Mouse (Mus musculus) liver, embryonic 12.5 days (tissue): ENCODE measurements at regions not wholly inside any gene's neighbourhood (a gene's known extent, or its start where the extent isn't known, plus 50 kb on each side); places are given as distances from the start of the nearest gene placed in this dataset.

Experiments used
- ATAC-seq: fragments of 200-750 bp; cut with Nextera tagmentation; 2 replicates; pipeline ENCODE4 v1.8.0; 2017; ENCODE audit warnings: moderate number of reproducible peaks, mild to moderate bottlenecking, moderate library complexity
- H3K27ac ChIP-seq: fragments of 300-500 bp; sonication (generic); 2 replicates; pipeline ENCODE4 v1.5.1; 2016; ENCODE audit warnings: mild to moderate bottlenecking
- H3K27me3 ChIP-seq: fragments of 300-500 bp; sonication (generic); replicated peaks from 2 replicates; pipeline ENCODE4 v1.6.1; 2016; ENCODE audit warnings: mild to moderate bottlenecking, moderate library complexity
- H3K36me3 ChIP-seq: fragments of 300-500 bp; sonication (generic); 2 replicates; pipeline ENCODE4 v1.6.1; 2016; ENCODE audit warnings: mild to moderate bottlenecking, moderate library complexity
- H3K4me1 ChIP-seq: fragments of 300-500 bp; sonication (generic); 2 replicates; pipeline ENCODE4 v1.6.1; 2016
- H3K4me2 ChIP-seq: fragments of 300-500 bp; sonication (generic); 2 replicates; pipeline ENCODE4 v1.6.1; 2016; ENCODE audit warnings: mild to moderate bottlenecking, moderate library complexity
- H3K4me3 ChIP-seq: fragments of 300-500 bp; sonication (generic); 2 replicates; pipeline ENCODE4 v1.5.1; 2016; ENCODE audit warnings: mild to moderate bottlenecking, moderate library complexity
- H3K9ac ChIP-seq: fragments of 300-500 bp; sonication (generic); 2 replicates; pipeline ENCODE4 v1.6.1; 2016; ENCODE audit warnings: mild to moderate bottlenecking, moderate library complexity
- H3K9me3 ChIP-seq: fragments of 300-500 bp; sonication (generic); replicated peaks from 2 replicates; pipeline ENCODE4 v1.6.1; 2016; ENCODE audit warnings: mild to moderate bottlenecking, moderate library complexity
- WGBS: fragments of 180-500 bp; shearing (Covaris S2); methylation state at CpG from one replicate; pipeline ENCODE4 v1.1.7; 2016; ENCODE audit not compliant: insufficient replicate concordance; 5-methylcytosine and 5-hydroxymethylcytosine counted together

GRCm38 (mm10) chr2:133614672-133615071 lies 62.7 kb downstream of the Bmp2 start:
- no peak for ATAC-seq
- Histone ChIP-seq H3K9me3 (no peaks in the 10 kb centered on the region), H3K27me3 (peaks cover 10% of the 10 kb centered on the region; the same call in 1 of the 2 replicates), H3K9ac (no peak overlapping the region), H3K27ac (no peak overlapping the region), H3K4me2 (no peak overlapping the region), H3K36me3 (no peaks in the 10 kb centered on the region), H3K4me3 (no peak overlapping the region), H3K4me1 (no peaks in the 10 kb centered on the region)
- 24% methylated on average over 4 of the region's 4 CpGs for WGBS

GRCm38 (mm10) chr2:133615299-133615698 lies 63.3 kb downstream of the Bmp2 start:
- Histone ChIP-seq H3K27me3 (peaks cover 10% of the 10 kb centered on the region; the same call in 1 of the 2 replicates), H3K36me3 (no peaks in the 10 kb centered on the region), H3K9ac (no peak overlapping the region), H3K4me3 (no peak overlapping the region), H3K9me3 (no peaks in the 10 kb centered on the region), H3K4me1 (no peaks in the 10 kb centered on the region), H3K27ac (no peak overlapping the region), H3K4me2 (no peak overlapping the region)
- 57% methylated on average over 3 of the region's 3 CpGs for WGBS
- ATAC-seq: no peak

- H3K9me3 ChIP-seq: no peaks in the 10 kb centered on the region
- H3K4me1 ChIP-seq: no peaks in the 10 kb centered on the region
- H3K4me2 ChIP-seq: no peak overlapping the region
- H3K9ac ChIP-seq: no peak overlapping the region
- H3K27ac ChIP-seq: no peak overlapping the region
- peaks cover 24% of the 10 kb centered on the region; the same call in 1 of the 2 replicates for H3K27me3 ChIP-seq
- no peaks in the 10 kb centered on the region for H3K36me3 ChIP-seq
- 57% methylated on average over 3 of the region's 3 CpGs for WGBS
- no peak overlapping the region for H3K4me3 ChIP-seq
- no peak for ATAC-seq
Measured at GRCm38 (mm10) chr2:133617317-133617835, 65.4 kb downstream of the Bmp2 start.

- H3K4me1 ChIP-seq: no peaks in the 10 kb centered on the region
- H3K4me2 ChIP-seq: no peak overlapping the region
- no peaks in the 10 kb centered on the region for H3K9me3 ChIP-seq
- peaks cover 21% of the 10 kb centered on the region; the same call in 1 of the 2 replicates for H3K27me3 ChIP-seq
- no peak overlapping the region for H3K4me3 ChIP-seq
- no peak overlapping the region for H3K27ac ChIP-seq
- ATAC-seq: no peak
- 27% methylated on average over 2 of the region's 2 CpGs for WGBS
- H3K36me3 ChIP-seq: no peaks in the 10 kb centered on the region
- H3K9ac ChIP-seq: no peak overlapping the region
Measured at GRCm38 (mm10) chr2:133622523-133622922, 70.6 kb downstream of the Bmp2 start.

GRCm38 (mm10) chr2:133625542-133625941 lies 73.6 kb downstream of the Bmp2 start:
- H3K4me3 ChIP-seq: no peak overlapping the region
- no peak for ATAC-seq
- 61% methylated on average over 2 of the region's 2 CpGs for WGBS
- no peaks in the 10 kb centered on the region for H3K36me3 ChIP-seq
- H3K9ac ChIP-seq: no peak overlapping the region
- no peak overlapping the region for H3K4me2 ChIP-seq
- no peak overlapping the region for H3K27ac ChIP-seq
- H3K27me3 ChIP-seq: peaks cover 21% of the 10 kb centered on the region; the same call in 1 of the 2 replicates
- no peaks in the 10 kb centered on the region for H3K4me1 ChIP-seq
- H3K9me3 ChIP-seq: no peaks in the 10 kb centered on the region

- ATAC-seq: no peak
Measured at GRCm38 (mm10) chr2:133628874-133629273, 76.9 kb downstream of the Bmp2 start.

GRCm38 (mm10) chr2:133635434-133635833 lies 83.5 kb downstream of the Bmp2 start:
- H3K4me1 ChIP-seq: no peaks in the 10 kb centered on the region
- WGBS: 25% methylated on average over 1 of the region's 1 CpGs
- H3K9ac ChIP-seq: no peak overlapping the region
- no peak overlapping the region for H3K4me3 ChIP-seq
- ATAC-seq: no peak
- peaks cover 4% of the 10 kb centered on the region; the same call in 1 of the 2 replicates for H3K27me3 ChIP-seq
- H3K27ac ChIP-seq: no peak overlapping the region
- H3K36me3 ChIP-seq: no peaks in the 10 kb centered on the region
- no peaks in the 10 kb centered on the region for H3K9me3 ChIP-seq
- no peak overlapping the region for H3K4me2 ChIP-seq

More at GRCm38 (mm10) chr2:133628874-133629273, 76.9 kb downstream of the Bmp2 start:
- Histone ChIP-seq H3K27ac (no peak overlapping the region), H3K36me3 (no peaks in the 10 kb centered on the region), H3K9me3 (no peaks in the 10 kb centered on the region), H3K4me3 (no peak overlapping the region), H3K4me1 (no peaks in the 10 kb centered on the region), H3K27me3 (peaks cover 4% of the 10 kb centered on the region; the same call in 1 of the 2 replicates), H3K9ac (no peak overlapping the region), H3K4me2 (no peak overlapping the region)
- WGBS: 76% methylated on average over 6 of the region's 6 CpGs

GRCm38 (mm10) chr2:133649874-133650481 lies 98.0 kb downstream of the Bmp2 start:
- Histone ChIP-seq H3K4me3 (no peak overlapping the region), H3K4me2 (no peak overlapping the region), H3K36me3 (no peaks in the 10 kb centered on the region), H3K27ac (no peak overlapping the region), H3K9ac (no peak overlapping the region), H3K27me3 (no peaks in the 10 kb centered on the region; the same call in 1 of the 2 replicates), H3K4me1 (no peaks in the 10 kb centered on the region), H3K9me3 (no peaks in the 10 kb centered on the region)
- WGBS: 63% methylated on average over 6 of the region's 6 CpGs
- no peak for ATAC-seq

- no peak for ATAC-seq
- 73% methylated on average over 9 of the region's 9 CpGs for WGBS
- H3K4me3 ChIP-seq: no peak overlapping the region
- no peaks in the 10 kb centered on the region for H3K27me3 ChIP-seq
- no peak overlapping the region for H3K9ac ChIP-seq
- no peaks in the 10 kb centered on the region for H3K4me1 ChIP-seq
- H3K4me2 ChIP-seq: no peak overlapping the region
- no peaks in the 10 kb centered on the region for H3K9me3 ChIP-seq
- H3K36me3 ChIP-seq: no peaks in the 10 kb centered on the region
- H3K27ac ChIP-seq: no peak overlapping the region
Measured at GRCm38 (mm10) chr2:133666331-133667054, 114.5 kb downstream of the Bmp2 start.

GRCm38 (mm10) chr2:133667055-133667395 lies 115.1 kb downstream of the Bmp2 start:
- no peak for ATAC-seq
- Histone ChIP-seq H3K27me3 (no peaks in the 10 kb centered on the region), H3K36me3 (no peaks in the 10 kb centered on the region), H3K9me3 (no peaks in the 10 kb centered on the region), H3K4me1 (no peaks in the 10 kb centered on the region), H3K4me2 (no peak overlapping the region), H3K27ac (no peak overlapping the region), H3K4me3 (no peak overlapping the region), H3K9ac (no peak overlapping the region)
- 59% methylated on average over 3 of the region's 3 CpGs for WGBS

GRCm38 (mm10) chr2:133669821-133670220 lies 117.9 kb downstream of the Bmp2 start:
- no peak overlapping the region for H3K4me2 ChIP-seq
- no peaks in the 10 kb centered on the region for H3K9me3 ChIP-seq
- H3K36me3 ChIP-seq: no peaks in the 10 kb centered on the region
- H3K4me1 ChIP-seq: no peaks in the 10 kb centered on the region
- no peak overlapping the region for H3K27ac ChIP-seq
- no peaks in the 10 kb centered on the region for H3K27me3 ChIP-seq
- H3K9ac ChIP-seq: no peak overlapping the region
- H3K4me3 ChIP-seq: no peak overlapping the region
- WGBS: 56% methylated on average over 2 of the region's 2 CpGs
- no peak for ATAC-seq

- WGBS: 68% methylated on average over 4 of the region's 4 CpGs
- no peak overlapping the region for H3K4me3 ChIP-seq
Measured at GRCm38 (mm10) chr2:133671528-133671927, 119.6 kb downstream of the Bmp2 start.

More at GRCm38 (mm10) chr2:133671528-133671927, 119.6 kb downstream of the Bmp2 start:
- no peak for ATAC-seq
- Histone ChIP-seq H3K9ac (no peak overlapping the region), H3K4me1 (no peaks in the 10 kb centered on the region), H3K4me2 (no peak overlapping the region), H3K27ac (no peak overlapping the region), H3K9me3 (no peaks in the 10 kb centered on the region), H3K36me3 (no peaks in the 10 kb centered on the region), H3K27me3 (no peaks in the 10 kb centered on the region)
